Mouse (Mus musculus): Measurements from ENCODE around the gene Khk. TPM values are rescaled to one million over a fixed set of nuclear protein-coding genes. Genes with fewer than 3 reads are reported as not detected.

Gene Khk
- polyA plus RNA-seq, 1 experiment from 2014 or later = 89.6 TPM

- Histone ChIP-seq H3K4me3 (ENCODE audit: low read depth, low read length) (peak overlapping the region; percentile 84), H3K4me2 (replicated peaks; ENCODE audit: low read depth) (peak overlapping the region; percentile 69), H3K27ac (ENCODE audit: low read depth, low read length) (peak overlapping the region; percentile 91), H3K9me3 (ENCODE audit: control insufficient read depth) (no peaks in the 10 kb centered on the region), H3K4me1 (replicated peaks; ENCODE audit: control insufficient read depth, insufficient read depth, low read length) (peaks cover 3% of the 10 kb centered on the region; the same call in 1 of the 2 replicates), H3K36me3 (ENCODE audit: control insufficient read depth, insufficient read depth) (peaks cover 32% of the 10 kb centered on the region), H3K27me3 (replicated peaks; ENCODE audit: control insufficient read depth, insufficient read depth, low read length) (no peaks in the 10 kb centered on the region), H3K9ac (ENCODE audit: low read depth, low read length) (peak overlapping the region; percentile 89)
- WGBS = 15% methylated on average over 19 of the region's 19 CpGs
- peak; percentile 46; the same call in 1 of the 2 replicates for ATAC-seq
- no peak for TF ChIP-seq CTCF (IDR thresholded peaks at IDR 0.05; ENCODE audit: low read depth)
These were observed 38.1 kb downstream of the Khk start for GRCm38 (mm10) chr5:30959198-30959854.

- Histone ChIP-seq H3K27ac (ENCODE audit: low read depth, low read length) (peak within 1 kb of the TSS; percentile 91), H3K36me3 (ENCODE audit: control insufficient read depth, insufficient read depth) (peaks cover 25% of the 10 kb centered on the region), H3K4me2 (replicated peaks; ENCODE audit: low read depth) (peak within 1 kb of the TSS; percentile 69), H3K27me3 (replicated peaks; ENCODE audit: control insufficient read depth, insufficient read depth, low read length) (no peaks in the 10 kb centered on the region), H3K9ac (ENCODE audit: low read depth, low read length) (peak within 1 kb of the TSS; percentile 89), H3K4me3 (ENCODE audit: low read depth, low read length) (peak within 1 kb of the TSS; percentile 84), H3K9me3 (ENCODE audit: control insufficient read depth) (no peaks in the 10 kb centered on the region), H3K4me1 (replicated peaks; ENCODE audit: control insufficient read depth, insufficient read depth, low read length) (peaks cover 3% of the 10 kb centered on the region; the same call in 1 of the 2 replicates)
- peak; percentile 82 for ATAC-seq
- TF ChIP-seq CTCF (IDR thresholded peaks at IDR 0.05; ENCODE audit: low read depth) = peak; percentile 35; the same call in 1 of the 2 replicates
- WGBS = under 1% methylated on average over 56 of the region's 56 CpGs
These were observed 38.8 kb downstream of the Khk start, which contains the start of gene Preb for GRCm38 (mm10) chr5:30959966-30960501. Gene Preb, minus strand, starts transcription at chr5:30960361.

- Histone ChIP-seq H3K4me1 (replicated peaks; ENCODE audit: control insufficient read depth, insufficient read depth, low read length) (peaks cover 3% of the 10 kb centered on the region; the same call in 1 of the 2 replicates), H3K9me3 (ENCODE audit: control insufficient read depth) (no peaks in the 10 kb centered on the region), H3K4me2 (replicated peaks; ENCODE audit: low read depth) (peak overlapping the region; percentile 69), H3K36me3 (ENCODE audit: control insufficient read depth, insufficient read depth) (peaks cover 17% of the 10 kb centered on the region), H3K9ac (ENCODE audit: low read depth, low read length) (no peak overlapping the region), H3K27me3 (replicated peaks; ENCODE audit: control insufficient read depth, insufficient read depth, low read length) (no peaks in the 10 kb centered on the region), H3K4me3 (ENCODE audit: low read depth, low read length) (0 out of 2 replicates have a peak overlapping the region, but pooled peaks have one; percentile 84), H3K27ac (ENCODE audit: low read depth, low read length) (peak overlapping the region; percentile 91; the same call in 1 of the 2 replicates)
- WGBS = 80% methylated on average over 2 of the region's 2 CpGs
- no peak for ATAC-seq
- TF ChIP-seq CTCF (IDR thresholded peaks at IDR 0.05; ENCODE audit: low read depth) = no peak
These were observed 39.6 kb downstream of the Khk start for GRCm38 (mm10) chr5:30960814-30961213.

GRCm38 (mm10) chr5:30961545-30962505, 40.6 kb downstream of the Khk start:
- peaks cover 3% of the 10 kb centered on the region; the same call in 1 of the 2 replicates for H3K4me1 ChIP-seq (replicated peaks; ENCODE audit: control insufficient read depth, insufficient read depth, low read length)
- 0 out of 2 replicates have a peak overlapping the region, but pooled peaks have one; percentile 42 for H3K27ac ChIP-seq (ENCODE audit: low read depth, low read length)
- no peak for TF ChIP-seq CTCF (IDR thresholded peaks at IDR 0.05; ENCODE audit: low read depth)
- WGBS = 72% methylated on average over 10 of the region's 10 CpGs
- peaks cover 14% of the 10 kb centered on the region for H3K36me3 ChIP-seq (ENCODE audit: control insufficient read depth, insufficient read depth)
- H3K4me2 ChIP-seq (replicated peaks; ENCODE audit: low read depth) = no peak overlapping the region
- no peak overlapping the region for H3K9ac ChIP-seq (ENCODE audit: low read depth, low read length)
- H3K9me3 ChIP-seq (ENCODE audit: control insufficient read depth) = no peaks in the 10 kb centered on the region
- H3K4me3 ChIP-seq (ENCODE audit: low read depth, low read length) = no peak overlapping the region
- H3K27me3 ChIP-seq (replicated peaks; ENCODE audit: control insufficient read depth, insufficient read depth, low read length) = no peaks in the 10 kb centered on the region
- no peak for ATAC-seq

GRCm38 (mm10) chr5:30963916-30964315, 42.7 kb downstream of the Khk start:
- H3K9me3 ChIP-seq (ENCODE audit: control insufficient read depth) = no peaks in the 10 kb centered on the region
- no peak overlapping the region for H3K27ac ChIP-seq (ENCODE audit: low read depth, low read length)
- H3K9ac ChIP-seq (ENCODE audit: low read depth, low read length) = no peak overlapping the region
- WGBS = 78% methylated on average over 3 of the region's 3 CpGs
- no peak overlapping the region for H3K4me3 ChIP-seq (ENCODE audit: low read depth, low read length)
- TF ChIP-seq CTCF (IDR thresholded peaks at IDR 0.05; ENCODE audit: low read depth) = no peak
- no peak for ATAC-seq
- H3K4me1 ChIP-seq (replicated peaks; ENCODE audit: control insufficient read depth, insufficient read depth, low read length) = no peaks in the 10 kb centered on the region; the same call in 1 of the 2 replicates
- no peaks in the 10 kb centered on the region for H3K36me3 ChIP-seq (ENCODE audit: control insufficient read depth, insufficient read depth)
- no peaks in the 10 kb centered on the region for H3K27me3 ChIP-seq (replicated peaks; ENCODE audit: control insufficient read depth, insufficient read depth, low read length)
- H3K4me2 ChIP-seq (replicated peaks; ENCODE audit: low read depth) = no peak overlapping the region

Data from intestine, postnatal 0 days (tissue).